21 mouse cellular contexts compared by ENCODE assay signal in the genomic region with DNA sequence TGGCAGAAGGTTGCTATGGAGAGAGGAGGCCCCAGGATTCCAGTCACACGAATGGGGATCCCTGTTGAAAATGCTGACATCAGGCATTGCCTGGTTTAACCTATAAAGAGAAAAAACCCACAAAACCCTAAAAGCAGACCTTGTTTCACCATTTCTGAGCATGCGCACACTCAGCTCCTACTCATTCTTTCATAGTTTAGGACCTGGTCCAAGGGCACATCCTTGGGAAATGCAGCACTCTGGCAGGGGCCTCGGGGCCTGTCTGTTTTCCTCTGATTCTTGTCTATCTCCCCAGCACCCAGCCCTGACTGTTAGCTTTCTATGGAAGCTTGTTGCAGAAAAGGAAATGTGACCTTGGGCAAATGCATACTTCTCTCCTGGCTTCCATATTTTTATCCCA. TPM values are rescaled to one million over a fixed set of nuclear protein-coding genes. Genes with fewer than 3 reads are reported as not detected.
"Had no signal": no experiment of that assay in that cellular context is flagged by ENCODE, and none has a peak within 500 bp of the region (broad histone marks: within the 10 kb centered on the region; RNA-seq: fewer than 3 reads in every experiment).

No protein-coding gene starts in this region.

- H3K27me3 ChIP-seq: stomach, embryonic 15.5 days had no signal

- DNase-seq: kidney, postnatal 10 days; kidney, postnatal 4 days; left cerebral cortex, postnatal 4 days; lung, adult 2 months; lung, postnatal 36 days; retina, postnatal 1 day; right cerebral cortex, postnatal 4 days; spleen, adult 18-20 months; thymus, adult 2 months; thymus, postnatal 25 days had no signal

- ATAC-seq: lung, postnatal 0 days; midbrain, embryonic 13.5 days had no signal

- H3K9me3 ChIP-seq: liver, embryonic 15.5 days; midbrain, embryonic 13.5 days; neural tube, embryonic 15.5 days; stomach, embryonic 15.5 days had no signal

- H3K9ac ChIP-seq: liver, embryonic 15.5 days; midbrain, embryonic 13.5 days; neural tube, embryonic 15.5 days; stomach, embryonic 15.5 days had no signal

- H3K4me1 ChIP-seq: liver, embryonic 15.5 days; midbrain, embryonic 13.5 days; neural tube, embryonic 15.5 days; stomach, embryonic 15.5 days had no signal

- H3K4me2 ChIP-seq: liver, embryonic 11.5 days; liver, embryonic 15.5 days; midbrain, embryonic 13.5 days; neural tube, embryonic 15.5 days; stomach, embryonic 15.5 days had no signal

- H3K36me3 ChIP-seq: liver, embryonic 15.5 days; midbrain, embryonic 13.5 days; neural tube, embryonic 15.5 days; stomach, embryonic 15.5 days had no signal

- H3K4me3 ChIP-seq: liver, embryonic 15.5 days; midbrain, embryonic 13.5 days; myocyte; neural tube, embryonic 15.5 days; stomach, embryonic 15.5 days had no signal

- H3K27ac ChIP-seq: liver, embryonic 15.5 days; midbrain, embryonic 13.5 days; neural tube, embryonic 15.5 days; stomach, embryonic 15.5 days had no signal

RNA-seq across cellular contexts. Expression of gene Zfp185, which starts 3.4 kb away (rescaled TPM):
- total RNA-seq: megakaryocyte progenitor cell, adult 5-6 weeks had no signal
- polyA plus RNA-seq: myocyte had no signal

RNA-seq across cellular contexts. Expression of gene Pnma5, which starts 46.3 kb away (rescaled TPM):
- total RNA-seq: megakaryocyte progenitor cell, adult 5-6 weeks had no signal
- polyA plus RNA-seq: kidney, embryonic 14.5 days; liver, embryonic 11.5 days; lung, adult 2 months; midbrain, embryonic 13.5 days; neural tube, embryonic 11.5 days; thymus, adult 2 months; urinary bladder, adult 2 months had no signal
